Mouse (Mus musculus): Measurements from ENCODE around the gene Alad. TPM values are rescaled to one million over a fixed set of nuclear protein-coding genes. Genes with fewer than 3 reads are reported as not detected.

Gene Alad
- polyA plus RNA-seq, 1 experiment from 2014 or later, result 156 TPM

- Histone ChIP-seq H3K4me3 (ENCODE audit: low read depth, low read length) (no peak overlapping the region), H3K9me3 (ENCODE audit: control insufficient read depth) (no peaks in the 10 kb centered on the region), H3K27me3 (replicated peaks; ENCODE audit: control insufficient read depth, insufficient read depth, low read length) (no peaks in the 10 kb centered on the region), H3K27ac (ENCODE audit: low read depth, low read length) (no peak overlapping the region), H3K4me2 (replicated peaks; ENCODE audit: low read depth) (no peak overlapping the region), H3K9ac (ENCODE audit: low read depth, low read length) (no peak overlapping the region), H3K36me3 (ENCODE audit: control insufficient read depth, insufficient read depth) (no peaks in the 10 kb centered on the region), H3K4me1 (replicated peaks; ENCODE audit: control insufficient read depth, insufficient read depth, low read length) (no peaks in the 10 kb centered on the region)
- ATAC-seq, result no peak
- WGBS, result 83% methylated on average over 3 of the region's 3 CpGs
- no peak for TF ChIP-seq CTCF (IDR thresholded peaks at IDR 0.05; ENCODE audit: low read depth)
Measured at GRCm38 (mm10) chr4:62541802-62542201, 22.1 kb upstream of the Alad start.

DNA sequence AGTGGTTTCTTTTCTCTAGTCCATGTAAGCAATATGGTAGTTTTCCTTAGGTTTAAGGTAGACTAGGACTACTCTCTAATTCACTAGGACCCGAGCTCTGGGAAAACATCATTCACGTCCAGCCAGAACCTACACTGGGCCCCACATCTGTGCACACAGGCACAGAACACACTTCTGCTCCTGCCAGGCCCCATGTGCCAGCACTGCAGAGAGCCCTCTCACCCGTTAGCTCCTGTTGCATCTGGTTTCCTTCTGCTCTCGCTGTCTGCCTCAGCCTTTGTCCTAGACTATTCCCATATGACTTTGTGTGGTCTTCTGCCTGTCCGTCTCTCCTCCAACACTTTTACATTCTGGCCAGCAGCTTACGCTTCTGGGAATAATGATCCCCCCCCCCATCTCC, 14.0 kb upstream of the Alad start:
- Histone ChIP-seq H3K4me3 (ENCODE audit: low read depth, low read length) (no peak overlapping the region), H3K36me3 (ENCODE audit: control insufficient read depth, insufficient read depth) (no peaks in the 10 kb centered on the region), H3K9ac (ENCODE audit: low read depth, low read length) (no peak overlapping the region), H3K27ac (ENCODE audit: low read depth, low read length) (no peak overlapping the region), H3K4me1 (replicated peaks; ENCODE audit: control insufficient read depth, insufficient read depth, low read length) (no peaks in the 10 kb centered on the region), H3K27me3 (replicated peaks; ENCODE audit: control insufficient read depth, insufficient read depth, low read length) (no peaks in the 10 kb centered on the region), H3K9me3 (ENCODE audit: control insufficient read depth) (no peaks in the 10 kb centered on the region), H3K4me2 (replicated peaks; ENCODE audit: low read depth) (no peak overlapping the region)
- WGBS, result 77% methylated on average over 6 of the region's 6 CpGs
- no peak for TF ChIP-seq CTCF (IDR thresholded peaks at IDR 0.05; ENCODE audit: low read depth)
- ATAC-seq, result no peak

DNA sequence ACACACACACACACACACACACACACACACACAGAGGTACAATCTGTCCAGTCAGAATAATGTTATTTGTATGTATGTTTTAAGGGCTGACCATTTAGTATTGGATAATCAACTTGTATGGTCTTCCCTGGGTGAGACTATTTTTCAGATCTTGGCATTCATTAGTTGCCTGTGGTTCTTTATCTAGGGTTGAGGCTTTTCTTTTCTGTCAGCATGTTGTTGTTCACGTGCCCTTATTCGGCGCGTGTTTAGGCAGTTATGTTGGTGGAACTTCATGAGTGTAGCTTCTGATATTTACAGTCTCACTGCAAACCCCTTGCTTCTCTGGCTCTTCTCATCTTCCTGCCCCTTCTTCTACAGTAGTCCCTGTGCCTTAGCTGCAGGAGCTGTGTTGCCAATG, 7.9 kb upstream of the Alad start:
- Histone ChIP-seq H3K9ac (ENCODE audit: low read depth, low read length) (no peak overlapping the region), H3K9me3 (ENCODE audit: control insufficient read depth) (no peaks in the 10 kb centered on the region), H3K4me1 (replicated peaks; ENCODE audit: control insufficient read depth, insufficient read depth, low read length) (no peaks in the 10 kb centered on the region), H3K36me3 (ENCODE audit: control insufficient read depth, insufficient read depth) (no peaks in the 10 kb centered on the region; the same call in 1 of the 2 replicates), H3K27me3 (replicated peaks; ENCODE audit: control insufficient read depth, insufficient read depth, low read length) (no peaks in the 10 kb centered on the region), H3K4me2 (replicated peaks; ENCODE audit: low read depth) (no peak overlapping the region), H3K4me3 (ENCODE audit: low read depth, low read length) (no peak overlapping the region), H3K27ac (ENCODE audit: low read depth, low read length) (no peak overlapping the region)
- 83% methylated on average over 4 of the region's 4 CpGs for WGBS
- TF ChIP-seq CTCF (IDR thresholded peaks at IDR 0.05; ENCODE audit: low read depth), result no peak
- ATAC-seq, result no peak

DNA sequence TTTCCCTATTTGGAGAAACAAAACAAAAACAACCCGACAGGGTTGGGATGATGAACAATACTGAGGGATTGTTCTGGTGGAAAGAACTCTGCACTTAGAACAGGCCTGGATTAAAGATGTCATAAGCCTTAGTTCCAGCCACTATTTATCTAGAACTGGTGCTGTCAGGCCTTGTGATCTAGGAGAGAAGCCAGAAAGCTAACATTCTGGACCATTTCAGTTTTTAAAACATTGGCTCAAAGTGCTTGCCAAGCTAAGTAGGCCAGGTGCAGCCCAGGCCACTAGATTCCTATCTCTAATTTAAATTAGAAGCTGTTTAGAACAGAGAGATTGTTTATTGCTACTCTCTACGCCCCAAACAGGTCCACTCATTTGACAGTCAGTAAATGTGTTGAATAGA, 6.5 kb upstream of the Alad start:
- H3K27ac ChIP-seq (ENCODE audit: low read depth, low read length), result no peak overlapping the region
- H3K4me3 ChIP-seq (ENCODE audit: low read depth, low read length), result no peak overlapping the region
- WGBS, result 61% methylated on average over 2 of the region's 2 CpGs
- no peaks in the 10 kb centered on the region for H3K27me3 ChIP-seq (replicated peaks; ENCODE audit: control insufficient read depth, insufficient read depth, low read length)
- no peak overlapping the region for H3K4me2 ChIP-seq (replicated peaks; ENCODE audit: low read depth)
- no peaks in the 10 kb centered on the region for H3K4me1 ChIP-seq (replicated peaks; ENCODE audit: control insufficient read depth, insufficient read depth, low read length)
- TF ChIP-seq CTCF (IDR thresholded peaks at IDR 0.05; ENCODE audit: low read depth), result no peak
- no peak overlapping the region for H3K9ac ChIP-seq (ENCODE audit: low read depth, low read length)
- no peaks in the 10 kb centered on the region for H3K9me3 ChIP-seq (ENCODE audit: control insufficient read depth)
- no peak for ATAC-seq
- H3K36me3 ChIP-seq (ENCODE audit: control insufficient read depth, insufficient read depth), result no peaks in the 10 kb centered on the region; the same call in 1 of the 2 replicates

DNA sequence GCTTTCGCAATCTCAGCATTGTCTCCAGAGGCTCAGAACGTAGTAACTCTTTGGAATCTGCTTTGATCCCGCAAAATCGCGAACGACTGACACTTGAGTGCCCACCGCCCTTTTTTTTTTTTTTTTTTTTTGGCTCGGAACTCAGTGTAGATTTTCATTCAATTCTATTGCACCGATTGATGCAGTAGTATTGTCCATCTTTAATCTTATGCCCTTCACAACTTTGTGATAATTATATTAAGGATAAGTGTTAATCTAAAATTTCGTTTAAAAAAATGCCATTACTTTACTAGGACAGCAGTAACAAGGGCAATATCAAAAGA, 5.7 kb upstream of the Alad start:
- H3K4me1 ChIP-seq (replicated peaks; ENCODE audit: control insufficient read depth, insufficient read depth, low read length), result no peaks in the 10 kb centered on the region
- no peak for TF ChIP-seq CTCF (IDR thresholded peaks at IDR 0.05; ENCODE audit: low read depth)
- H3K27me3 ChIP-seq (replicated peaks; ENCODE audit: control insufficient read depth, insufficient read depth, low read length), result no peaks in the 10 kb centered on the region
- no peak overlapping the region for H3K27ac ChIP-seq (ENCODE audit: low read depth, low read length)
- WGBS, result under 1% methylated on average over 10 of the region's 10 CpGs
- no peak for ATAC-seq
- peak overlapping the region; percentile 70 for H3K4me2 ChIP-seq (replicated peaks; ENCODE audit: low read depth)
- peak overlapping the region; percentile 70 for H3K4me3 ChIP-seq (ENCODE audit: low read depth, low read length)
- H3K36me3 ChIP-seq (ENCODE audit: control insufficient read depth, insufficient read depth), result no peaks in the 10 kb centered on the region; the same call in 1 of the 2 replicates
- H3K9me3 ChIP-seq (ENCODE audit: control insufficient read depth), result no peaks in the 10 kb centered on the region
- no peak overlapping the region for H3K9ac ChIP-seq (ENCODE audit: low read depth, low read length)

GRCm38 (mm10) chr4:62524651-62525488, 5.2 kb upstream of the Alad start, which contains the start of the genes Pole3 and 4933430I17Rik:
Pole3 (minus strand) TSS chr4:62525068.
4933430I17Rik (plus strand) TSS chr4:62525369.
- H3K4me1 ChIP-seq (replicated peaks; ENCODE audit: control insufficient read depth, insufficient read depth, low read length), result no peaks in the 10 kb centered on the region
- peak; percentile 98 for ATAC-seq
- TF ChIP-seq CTCF (IDR thresholded peaks at IDR 0.05; ENCODE audit: low read depth), result no peak
- peak within 1 kb of the TSS; percentile 66 for H3K9ac ChIP-seq (ENCODE audit: low read depth, low read length)
- peak within 1 kb of the TSS; percentile 70 for H3K4me3 ChIP-seq (ENCODE audit: low read depth, low read length)
- no peaks in the 10 kb centered on the region; the same call in 1 of the 2 replicates for H3K36me3 ChIP-seq (ENCODE audit: control insufficient read depth, insufficient read depth)
- H3K27me3 ChIP-seq (replicated peaks; ENCODE audit: control insufficient read depth, insufficient read depth, low read length), result no peaks in the 10 kb centered on the region
- peak within 1 kb of the TSS; percentile 70 for H3K4me2 ChIP-seq (replicated peaks; ENCODE audit: low read depth)
- no peaks in the 10 kb centered on the region for H3K9me3 ChIP-seq (ENCODE audit: control insufficient read depth)
- under 1% methylated on average over 59 of the region's 59 CpGs for WGBS
- peak within 1 kb of the TSS; percentile 58; the same call in 1 of the 2 replicates for H3K27ac ChIP-seq (ENCODE audit: low read depth, low read length)
